Mouse (Mus musculus) lung, adult 2 months (tissue): ENCODE results near the gene Pmf1.
"Not testable (repeated sequence)": the region's sequence is repeated elsewhere in the genome, so short reads cannot be mapped to it uniquely, and the experiment has no call there.

ENCODE experiments used
- CTCF ChIP-seq: fragments of 200-500 bp; IDR thresholded peaks from 2 replicates; pipeline ENCODE4 v1.5.1; 2011; ENCODE audit warnings: mild to moderate bottlenecking, low read length, control low read depth; ENCODE audit not compliant: insufficient read depth
- POLR2A ChIP-seq: fragments of 200-500 bp; IDR thresholded peaks from 2 replicates; pipeline ENCODE4 v1.6.1; 2011; ENCODE audit warnings: low read depth, mild to moderate bottlenecking, control low read depth, low read length, borderline replicate concordance; ENCODE audit errors: extremely low read depth

- not testable (repeated sequence) for TF ChIP-seq CTCF, POLR2A
These were observed 34.1 kb downstream of the Pmf1 start for GRCm38 (mm10) chr3:88375750-88376626.
